Mouse (Mus musculus): ENCODE data around the gene Ubl5. TPM values are rescaled to one million over a fixed set of nuclear protein-coding genes. Genes with fewer than 3 reads are reported as not detected.
"Not testable (repeated sequence)": the region's sequence is repeated elsewhere in the genome, so short reads cannot be mapped to it uniquely, and the experiment has no call there.

Ubl5 gene
- 441 and 476 TPM in 2 replicates for polyA plus RNA-seq (2015; fragmentation: Nextera tagmentation; extraction: Ambion mirVana)

GRCm38 (mm10) chr9:20642101-20642895 is at the start of gene Ubl5:
TSS of gene Ubl5 (plus strand) at chr9:20642878.
- Histone ChIP-seq H3K27me3 (no peaks in the 10 kb centered on the region), H3K4me2 (peak within 1 kb of the TSS; percentile 95), H3K4me3 (peak within 1 kb of the TSS; percentile 84), H3K9me3 (no peaks in the 10 kb centered on the region), H3K36me3 (peaks cover 25% of the 10 kb centered on the region; the same call in 1 of the 2 replicates), H3K9ac (peak within 1 kb of the TSS; percentile 90), H3K4me1 (replicated peaks) (peaks cover 45% of the 10 kb centered on the region), H3K27ac (replicated peaks) (peak within 1 kb of the TSS; percentile 95)
- ATAC-seq (ENCODE audit: low FRiP score, low read depth) = peak; percentile 91
- under 1% methylated on average over 49 of the region's 51 CpGs for WGBS

- H3K9me3 ChIP-seq = no peaks in the 10 kb centered on the region
- no peak overlapping the region for H3K4me3 ChIP-seq
- peaks cover 34% of the 10 kb centered on the region for H3K36me3 ChIP-seq
- H3K4me2 ChIP-seq = no peak overlapping the region
- no peaks in the 10 kb centered on the region for H3K27me3 ChIP-seq
- WGBS = 81% methylated on average over 6 of the region's 6 CpGs
- H3K9ac ChIP-seq = no peak overlapping the region
- ATAC-seq (ENCODE audit: low FRiP score, low read depth) = no peak
- H3K27ac ChIP-seq (replicated peaks) = no peak overlapping the region
- peaks cover 2% of the 10 kb centered on the region for H3K4me1 ChIP-seq (replicated peaks)
Observed at GRCm38 (mm10) chr9:20601270-20601669, 41.4 kb upstream of the Ubl5 start.

- peaks cover 14% of the 10 kb centered on the region for H3K4me1 ChIP-seq (replicated peaks)
- ATAC-seq (ENCODE audit: low FRiP score, low read depth) = no peak
- no peaks in the 10 kb centered on the region for H3K9me3 ChIP-seq
- no peaks in the 10 kb centered on the region for H3K27me3 ChIP-seq
- no peak overlapping the region; the same call in 1 of the 2 replicates for H3K9ac ChIP-seq
- H3K27ac ChIP-seq (replicated peaks) = peak overlapping the region; percentile 99; the same call in 1 of the 2 replicates
- H3K4me2 ChIP-seq = peak overlapping the region; percentile 60
- H3K36me3 ChIP-seq = peaks cover 20% of the 10 kb centered on the region
- H3K4me3 ChIP-seq = no peak overlapping the region
- WGBS = 98% methylated on average over 1 of the region's 1 CpGs
Observed at GRCm38 (mm10) chr9:20606269-20606668, 36.4 kb upstream of the Ubl5 start.

- H3K36me3 ChIP-seq = peaks cover 13% of the 10 kb centered on the region
- H3K27me3 ChIP-seq = no peaks in the 10 kb centered on the region
- H3K4me1 ChIP-seq (replicated peaks) = peaks cover 14% of the 10 kb centered on the region
- peak overlapping the region; percentile 68 for H3K4me3 ChIP-seq
- peak overlapping the region; percentile 99 for H3K27ac ChIP-seq (replicated peaks)
- under 1% methylated on average over 57 of the region's 57 CpGs for WGBS
- peak; percentile 93 for ATAC-seq (ENCODE audit: low FRiP score, low read depth)
- peak overlapping the region; percentile 60 for H3K4me2 ChIP-seq
- H3K9ac ChIP-seq = peak overlapping the region; percentile 83
- no peaks in the 10 kb centered on the region for H3K9me3 ChIP-seq
Observed at GRCm38 (mm10) chr9:20607100-20607974, 35.3 kb upstream of the Ubl5 start.

GRCm38 (mm10) chr9:20609831-20610464 is 32.7 kb upstream of the Ubl5 start:
- H3K36me3 ChIP-seq = peaks cover 9% of the 10 kb centered on the region
- no peaks in the 10 kb centered on the region for H3K27me3 ChIP-seq
- peaks cover 14% of the 10 kb centered on the region for H3K4me1 ChIP-seq (replicated peaks)
- no peak overlapping the region for H3K4me2 ChIP-seq
- WGBS = 92% methylated on average over 5 of the region's 5 CpGs
- H3K27ac ChIP-seq (replicated peaks) = no peak overlapping the region
- H3K9ac ChIP-seq = no peak overlapping the region
- no peak overlapping the region for H3K4me3 ChIP-seq
- no peaks in the 10 kb centered on the region for H3K9me3 ChIP-seq
- no peak for ATAC-seq (ENCODE audit: low FRiP score, low read depth)

GRCm38 (mm10) chr9:20611976-20612375 is 30.7 kb upstream of the Ubl5 start:
- ATAC-seq (ENCODE audit: low FRiP score, low read depth) = no peak
- Histone ChIP-seq H3K9me3 (no peaks in the 10 kb centered on the region), H3K4me2 (no peak overlapping the region), H3K27ac (replicated peaks) (no peak overlapping the region), H3K36me3 (peaks cover 14% of the 10 kb centered on the region), H3K9ac (no peak overlapping the region), H3K4me3 (no peak overlapping the region), H3K4me1 (replicated peaks) (peaks cover 6% of the 10 kb centered on the region; the same call in 1 of the 2 replicates), H3K27me3 (no peaks in the 10 kb centered on the region)
- 83% methylated on average over 5 of the region's 5 CpGs for WGBS

- no peak overlapping the region for H3K9ac ChIP-seq
- no peaks in the 10 kb centered on the region for H3K4me1 ChIP-seq (replicated peaks)
- no peaks in the 10 kb centered on the region for H3K9me3 ChIP-seq
- H3K27ac ChIP-seq (replicated peaks) = no peak overlapping the region
- no peak overlapping the region for H3K4me2 ChIP-seq
- peaks cover 7% of the 10 kb centered on the region; the same call in 1 of the 2 replicates for H3K36me3 ChIP-seq
- no peak overlapping the region for H3K4me3 ChIP-seq
- H3K27me3 ChIP-seq = no peaks in the 10 kb centered on the region
- WGBS = 90% methylated on average over 2 of the region's 2 CpGs
- ATAC-seq (ENCODE audit: low FRiP score, low read depth) = no peak
Observed at GRCm38 (mm10) chr9:20616685-20617084, 26.0 kb upstream of the Ubl5 start.

GRCm38 (mm10) chr9:20631332-20631731 is 11.3 kb upstream of the Ubl5 start:
- Histone ChIP-seq H3K9ac (no peak overlapping the region), H3K9me3 (no peaks in the 10 kb centered on the region), H3K4me1 (replicated peaks) (no peaks in the 10 kb centered on the region), H3K27ac (replicated peaks) (no peak overlapping the region), H3K4me2 (no peak overlapping the region), H3K36me3 (peaks cover 4% of the 10 kb centered on the region), H3K4me3 (no peak overlapping the region), H3K27me3 (no peaks in the 10 kb centered on the region)
- no peak for ATAC-seq (ENCODE audit: low FRiP score, low read depth)
- 96% methylated on average over 2 of the region's 2 CpGs for WGBS

GRCm38 (mm10) chr9:20635676-20636075 is 7.0 kb upstream of the Ubl5 start:
- not testable (repeated sequence) for ATAC-seq (ENCODE audit: low FRiP score, low read depth); H3K4me2 ChIP-seq; H3K27ac ChIP-seq (replicated peaks); H3K9ac ChIP-seq; H3K4me1 ChIP-seq (replicated peaks); H3K27me3 ChIP-seq; H3K4me3 ChIP-seq; H3K9me3 ChIP-seq
- H3K36me3 ChIP-seq = peaks cover 15% of the 10 kb centered on the region; the same call in 1 of the 2 replicates
- 96% methylated on average over 8 of the region's 8 CpGs for WGBS

- Histone ChIP-seq H3K9ac (no peak overlapping the region), H3K9me3 (no peaks in the 10 kb centered on the region), H3K27me3 (no peaks in the 10 kb centered on the region), H3K4me2 (no peak overlapping the region), H3K4me1 (replicated peaks) (peaks cover 15% of the 10 kb centered on the region), H3K27ac (replicated peaks) (no peak overlapping the region), H3K4me3 (no peak overlapping the region), H3K36me3 (peaks cover 15% of the 10 kb centered on the region; the same call in 1 of the 2 replicates)
- ATAC-seq (ENCODE audit: low FRiP score, low read depth) = peak; percentile 49; the same call in 1 of the 2 replicates
- 72% methylated on average over 3 of the region's 3 CpGs for WGBS
Observed at GRCm38 (mm10) chr9:20636256-20636655, 6.4 kb upstream of the Ubl5 start.

GRCm38 (mm10) chr9:20636790-20637189 is 5.9 kb upstream of the Ubl5 start:
- Histone ChIP-seq H3K36me3 (peaks cover 15% of the 10 kb centered on the region; the same call in 1 of the 2 replicates), H3K9me3 (no peaks in the 10 kb centered on the region), H3K9ac (no peak overlapping the region), H3K4me3 (no peak overlapping the region), H3K4me1 (replicated peaks) (peaks cover 20% of the 10 kb centered on the region), H3K27ac (replicated peaks) (no peak overlapping the region), H3K27me3 (no peaks in the 10 kb centered on the region), H3K4me2 (no peak overlapping the region)
- no peak for ATAC-seq (ENCODE audit: low FRiP score, low read depth)
- WGBS = 85% methylated on average over 2 of the region's 2 CpGs

All from hindbrain, embryonic 15.5 days (tissue).